Mouse (Mus musculus) urinary bladder, adult 2 months (tissue): ENCODE measurements at regions not wholly inside any gene's neighbourhood (a gene's known extent, or its start where the extent isn't known, plus 50 kb on each side); places are given as distances from the start of the nearest gene placed in this dataset.

ENCODE experiments used
- DNase-seq: peaks from one replicate; pipeline ENCODE4 v3.0.0; 2022; ENCODE audit warnings: low spot score

- DNase-seq, result no peak
Measured at GRCm38 (mm10) chr4:89446156-89446716, 135.4 kb upstream of the Cdkn2b start.

GRCm38 (mm10) chr4:89445214-89446155 is 134.6 kb upstream of the Cdkn2b start:
- DNase-seq, result no peak

- DNase-seq, result no peak
Measured at GRCm38 (mm10) chr4:89442526-89442925, 131.7 kb upstream of the Cdkn2b start.

- DNase-seq, result no peak
Measured at GRCm38 (mm10) chr4:89440821-89441220, 130.0 kb upstream of the Cdkn2b start.

- DNase-seq, result no peak
Measured at GRCm38 (mm10) chr4:89440326-89440725, 129.5 kb upstream of the Cdkn2b start.

- DNase-seq, result no peak
Measured at GRCm38 (mm10) chr4:89438665-89439064, 127.8 kb upstream of the Cdkn2b start.

- no peak for DNase-seq
Measured at GRCm38 (mm10) chr4:89436764-89437163, 125.9 kb upstream of the Cdkn2b start.

- DNase-seq, result no peak
Measured at GRCm38 (mm10) chr4:89434152-89434551, 123.3 kb upstream of the Cdkn2b start.

GRCm38 (mm10) chr4:89433528-89433927 is 122.7 kb upstream of the Cdkn2b start:
- no peak for DNase-seq

- no peak for DNase-seq
Measured at GRCm38 (mm10) chr4:89431520-89431919, 120.7 kb upstream of the Cdkn2b start.

- DNase-seq, result no peak
Measured at GRCm38 (mm10) chr4:89428465-89428864, 117.6 kb upstream of the Cdkn2b start.

- peak; percentile 36 for DNase-seq
Measured at GRCm38 (mm10) chr4:89427345-89428293, 116.8 kb upstream of the Cdkn2b start.

GRCm38 (mm10) chr4:89425916-89426315 is 115.1 kb upstream of the Cdkn2b start:
- DNase-seq, result no peak

- no peak for DNase-seq
Measured at GRCm38 (mm10) chr4:89421694-89422354, 111.0 kb upstream of the Cdkn2b start.

GRCm38 (mm10) chr4:89420868-89421267 is 110.0 kb upstream of the Cdkn2b start:
- DNase-seq, result no peak

GRCm38 (mm10) chr4:89419507-89419906 is 108.7 kb upstream of the Cdkn2b start:
- DNase-seq, result no peak

GRCm38 (mm10) chr4:89405624-89406167 is 94.9 kb upstream of the Cdkn2b start:
- no peak for DNase-seq

GRCm38 (mm10) chr4:89403151-89403550 is 92.3 kb upstream of the Cdkn2b start:
- no peak for DNase-seq

- no peak for DNase-seq
Measured at GRCm38 (mm10) chr4:89402324-89402723, 91.5 kb upstream of the Cdkn2b start.

GRCm38 (mm10) chr4:89401696-89402095 is 90.9 kb upstream of the Cdkn2b start:
- no peak for DNase-seq

GRCm38 (mm10) chr4:89400342-89400741 is 89.5 kb upstream of the Cdkn2b start:
- no peak for DNase-seq
